Mouse (Mus musculus) adrenal gland, postnatal 4 days (tissue): ENCODE results near the gene Snrpa1. TPM values are rescaled to one million over a fixed set of nuclear protein-coding genes. Genes with fewer than 3 reads are reported as not detected.

Source experiments
- DNase-seq, 2 experiments: peaks; one replicate each; pipeline ENCODE4 v3.0.0; 2021 to 2022; ENCODE audit warnings: low spot score in 2 of 2, mixed read lengths in 2 of 2
- total RNA-seq, 2 experiments: library from RNA; stranded (reverse); gene quantifications; 2 replicates each; pipeline ENCODE4 v1.2.3; 2021

Snrpa1 gene
- total RNA-seq, 2 experiments from 2014 or later: 51.4 to 54.5 TPM

DNA sequence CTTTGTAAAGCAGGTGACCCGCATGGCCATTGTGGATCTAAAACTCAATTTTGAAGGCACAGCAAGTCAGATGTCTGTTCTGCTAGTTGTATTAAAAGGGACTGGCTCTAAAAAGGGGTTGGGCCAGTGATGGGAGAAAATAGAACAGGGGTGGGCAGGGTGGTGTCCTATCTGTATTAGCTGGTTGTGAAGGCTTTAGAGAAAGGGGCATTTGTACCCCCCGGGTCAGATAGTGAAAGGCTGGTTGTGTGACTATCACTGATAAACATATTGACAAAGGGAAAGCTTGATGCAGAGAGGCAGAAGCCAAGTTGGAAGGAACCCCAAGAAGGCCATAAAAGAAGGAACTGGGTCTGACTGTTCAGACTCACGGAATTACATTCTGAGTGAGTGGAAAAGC is 54.8 kb downstream of the Snrpa1 start:
- DNase-seq: no peak

DNA sequence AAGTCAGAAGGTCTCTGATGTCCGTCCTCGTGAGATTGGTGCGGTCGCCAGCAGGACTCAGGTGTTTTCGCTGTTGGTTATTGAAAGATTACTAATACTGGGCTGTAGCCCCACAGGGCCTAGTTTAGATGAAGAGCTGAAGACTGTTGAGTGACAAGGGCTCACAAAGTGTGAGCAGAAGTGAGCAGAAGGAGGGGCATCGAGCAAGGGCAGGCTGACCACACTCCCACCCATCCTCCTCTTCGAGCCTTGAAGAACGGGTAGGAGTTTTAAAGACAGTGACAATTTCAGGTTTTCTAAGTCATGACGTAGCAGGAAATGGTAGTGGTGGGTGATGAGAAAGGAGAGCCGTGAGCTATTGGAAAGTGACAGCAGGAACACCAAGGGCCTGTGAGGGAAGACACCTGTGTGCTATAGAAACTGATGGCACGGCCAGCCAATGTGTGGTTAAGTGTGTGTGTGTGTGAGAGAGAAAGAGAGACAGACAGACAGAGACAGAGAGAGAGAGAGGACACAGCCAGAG is 57.1 kb downstream of the Snrpa1 start:
- no peak for DNase-seq

DNA sequence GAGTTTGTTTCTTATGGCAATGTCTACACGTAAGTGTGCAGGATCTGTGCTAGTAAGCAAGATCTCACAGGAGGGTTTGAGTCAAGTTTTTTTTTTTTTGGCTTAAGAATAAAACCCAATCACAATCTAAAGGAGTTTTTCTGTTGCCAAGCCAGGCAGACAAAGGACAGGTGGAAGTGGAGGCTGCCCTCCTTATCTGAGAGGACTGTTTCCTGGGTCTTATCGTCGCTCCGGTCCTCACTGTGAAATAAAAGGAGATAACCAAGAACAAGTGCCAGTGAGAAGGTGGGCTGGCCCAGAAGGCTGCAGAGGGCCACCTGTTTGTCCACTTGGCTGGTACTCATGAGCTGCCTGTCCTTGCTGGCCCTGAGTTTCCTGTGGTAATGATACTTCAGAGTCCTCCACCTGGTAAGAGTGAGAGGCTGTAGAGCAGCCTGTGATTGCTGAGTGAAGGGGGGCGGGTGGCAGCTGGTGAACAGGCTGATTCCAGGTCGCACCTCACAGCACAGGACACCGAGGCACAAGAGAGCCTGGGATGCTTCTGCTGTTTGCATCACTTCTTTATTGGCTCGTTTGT is 58.2 kb downstream of the Snrpa1 start:
- no peak for DNase-seq

DNA sequence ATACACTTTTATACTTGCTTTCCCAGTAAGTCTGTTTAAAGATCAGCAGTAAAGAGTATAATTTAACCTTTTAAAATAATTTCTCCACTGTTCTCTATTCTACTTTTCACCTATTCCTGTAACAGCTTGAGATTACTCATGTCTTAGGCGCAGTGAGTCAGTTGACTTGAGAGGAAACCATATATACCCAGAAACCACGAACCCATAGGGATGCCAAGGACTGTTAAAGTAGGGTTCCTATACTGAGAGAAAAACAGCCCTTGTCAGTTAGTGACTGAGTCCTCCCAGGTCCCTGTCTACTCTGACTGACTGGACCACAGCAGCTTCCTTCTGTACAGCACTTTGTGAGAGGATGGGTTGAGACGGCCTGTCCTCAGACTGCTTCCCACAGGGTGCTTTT is 59.2 kb downstream of the Snrpa1 start:
- DNase-seq: no peak

DNA sequence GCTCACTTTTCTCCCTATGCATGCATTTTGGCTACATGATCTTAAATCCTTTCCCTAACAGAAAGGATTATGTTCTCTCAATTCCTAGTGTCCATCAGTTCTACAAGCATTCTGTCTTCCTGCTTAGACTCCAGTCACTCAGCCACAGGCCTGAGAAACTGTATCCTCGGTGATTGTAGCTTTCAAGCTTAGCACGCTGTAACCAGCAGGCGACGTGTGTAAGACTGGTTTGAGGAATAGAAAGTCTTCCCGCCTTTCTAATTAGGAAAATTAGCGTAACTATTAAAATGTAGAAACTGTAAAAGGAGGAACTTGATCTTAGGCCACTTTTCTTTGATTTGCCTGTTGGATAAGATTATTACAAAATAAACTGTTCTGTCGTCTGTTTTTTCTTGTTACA is 60.0 kb downstream of the Snrpa1 start:
- DNase-seq: no peak

DNA sequence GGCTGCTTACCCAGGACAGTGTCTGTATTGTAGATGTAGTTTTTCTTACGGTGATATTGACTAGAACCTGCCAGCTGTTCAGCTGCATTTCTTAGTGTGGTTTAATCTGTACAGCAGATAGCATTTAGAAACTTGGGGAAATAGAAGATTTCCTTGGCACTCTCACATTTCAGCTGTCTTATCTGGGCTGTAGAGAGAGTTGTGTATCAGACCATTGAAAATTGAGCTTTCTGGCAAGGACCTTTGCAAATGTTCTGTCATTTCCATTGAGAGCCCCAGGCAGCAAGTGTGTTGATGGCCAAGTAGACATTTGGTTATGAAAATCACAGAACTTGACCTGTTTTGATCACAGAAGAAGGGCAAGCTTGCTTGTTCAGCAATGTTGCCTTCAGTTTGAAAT is 61.3 kb downstream of the Snrpa1 start:
- DNase-seq: no peak

DNA sequence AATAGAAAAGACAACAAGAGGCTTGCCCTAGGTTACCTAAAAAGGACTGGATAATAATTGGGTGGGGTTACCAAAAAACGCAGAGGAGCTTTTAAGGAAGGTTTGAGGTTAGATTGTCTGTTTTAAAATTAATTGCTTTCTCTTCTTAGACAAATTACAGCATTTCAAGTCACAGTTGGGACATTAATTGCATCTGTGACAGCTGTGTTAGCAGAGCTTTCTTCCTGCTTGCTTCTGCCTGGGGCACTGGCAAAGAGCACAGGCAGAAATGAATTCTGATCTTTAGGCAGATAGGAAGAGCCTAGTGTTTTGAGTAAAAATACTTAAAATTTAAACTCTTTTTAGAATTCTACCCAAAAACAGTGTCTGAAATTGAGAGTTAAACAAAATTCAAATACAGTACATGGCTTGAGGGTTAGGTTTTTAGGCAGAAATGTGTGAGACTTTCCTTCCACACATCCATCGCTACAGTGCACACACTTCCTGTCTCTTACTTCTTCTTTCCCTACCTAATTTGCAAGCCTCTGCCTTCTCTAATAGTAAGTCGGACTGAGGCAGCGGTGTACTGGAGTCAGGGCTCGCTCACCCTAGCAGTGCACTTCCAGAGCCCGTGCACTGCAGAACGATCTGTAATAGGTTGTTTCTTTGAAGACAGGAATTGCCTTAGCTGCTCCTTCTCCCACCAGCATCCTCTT is 62.0 kb downstream of the Snrpa1 start:
- no peak for DNase-seq

Other genes with a start within 250 kb of the Snrpa1 start
- gene Pcsk6, start 197.3 kb upstream of the Snrpa1 start, total RNA-seq: 10 to 100 TPM; 15.9 to 18.9 TPM
- gene Gm45213, start 15.4 kb upstream of the Snrpa1 start, total RNA-seq: not detected
- gene Selenos, start 20.6 kb downstream of the Snrpa1 start, total RNA-seq: 10 to 100 TPM; 78.5 to 82.0 TPM
- 10 to 100 TPM; 27.8 to 29.5 TPM for gene Chsy1, start 50.5 kb downstream of the Snrpa1 start, total RNA-seq